ENCODE assay signal across 23 mouse cellular contexts in genomic region chr13:55022256-55022655, GRCm38 (mm10). TPM values are rescaled to one million over a fixed set of nuclear protein-coding genes. Genes with fewer than 3 reads are reported as not detected.
DNase-seq lines count a peak whose midpoint lies in the region; ATAC-seq and TF ChIP-seq lines count a peak whose summit lies in the region.
"Had no signal": no experiment of that assay in that cellular context is flagged by ENCODE, and none has a peak within 500 bp of the region (broad histone marks: within the 10 kb centered on the region; RNA-seq: fewer than 3 reads in every experiment).

No protein-coding gene starts in this region.

- no peak for DNase-seq in kidney, adult 2 months
- no peak for DNase-seq in kidney, adult 8-10 months
- DNase-seq in spleen, adult 2 months (ENCODE audit: low read depth in 1 of 2, low spot score in 2 of 2): no peak
- DNase-seq in spleen, adult 12 weeks (ENCODE audit: low spot score): no peak
- no peak for DNase-seq in cerebellum, postnatal 4 days (ENCODE audit: low spot score in 2 of 2)
- no peak for DNase-seq in urinary bladder, postnatal 36 days (ENCODE audit: low spot score in 2 of 2)
- DNase-seq: cerebellum, adult 9-11 months; embryo, embryonic 11 days; kidney, postnatal 4 days; layer of hippocampus, adult 9-11 months; lung, postnatal 14 days; thymus, adult 2 months had no signal

- no peaks in the 10 kb centered on the region for H3K27me3 ChIP-seq in kidney, adult 2 months (replicated peaks; ENCODE audit: control insufficient read depth, insufficient read depth, low read length)
- no peaks in the 10 kb centered on the region for H3K27me3 ChIP-seq in spleen, adult 2 months (ENCODE audit: control insufficient read depth, insufficient read depth, low read length)
- H3K27me3 ChIP-seq: heart, embryonic 12.5 days; hindbrain, embryonic 12.5 days; kidney, embryonic 15.5 days; neural tube, embryonic 13.5 days had no signal

- peak overlapping the region; percentile 17; the same call in 1 of the 2 replicates for H3K4me3 ChIP-seq in kidney, adult 2 months (ENCODE audit: insufficient read depth, low read depth, low read length)
- peak overlapping the region; percentile 9; the same call in 1 of the 2 replicates for H3K4me3 ChIP-seq in spleen, adult 2 months (ENCODE audit: extremely low read depth, insufficient read depth, insufficient read length)
- H3K4me3 ChIP-seq: heart, embryonic 12.5 days; hindbrain, embryonic 12.5 days; kidney, embryonic 15.5 days; limb, embryonic 10.5 days; midbrain, embryonic 12.5 days; neural tube, embryonic 13.5 days had no signal

- TF ChIP-seq POLR2A in kidney, adult 2 months (IDR thresholded peaks at IDR 0.05; ENCODE audit: low read depth, low read length): no peak
- no peak for TF ChIP-seq POLR2A in spleen, adult 2 months (IDR thresholded peaks at IDR 0.05; ENCODE audit: low read depth, low read length)

- no peaks in the 10 kb centered on the region for H3K4me1 ChIP-seq in kidney, adult 2 months (ENCODE audit: control insufficient read depth, insufficient read depth, low read length)
- H3K4me1 ChIP-seq in spleen, adult 2 months (ENCODE audit: control insufficient read depth, insufficient read depth, insufficient read length): peaks cover 25% of the 10 kb centered on the region
- H3K4me1 ChIP-seq: kidney, embryonic 15.5 days; limb, embryonic 10.5 days had no signal

- no peak for TF ChIP-seq CTCF in kidney, adult 2 months (conservative IDR thresholded peaks at IDR 0.05; ENCODE audit: insufficient read depth, insufficient read length, low read depth, low read length)
- no peak for TF ChIP-seq CTCF in spleen, adult 2 months (IDR thresholded peaks at IDR 0.05; ENCODE audit: extremely low read depth, insufficient read depth, insufficient read length, insufficient replicate concordance)

- H3K27ac ChIP-seq in kidney, adult 2 months (ENCODE audit: insufficient read depth, low read depth, low read length): no peak overlapping the region
- peak overlapping the region; percentile 38 for H3K27ac ChIP-seq in spleen, adult 2 months (ENCODE audit: insufficient read depth, low read length)
- H3K27ac ChIP-seq: hindbrain, embryonic 12.5 days; kidney, embryonic 15.5 days; limb, embryonic 10.5 days; liver, embryonic 14.5 days; midbrain, embryonic 12.5 days; neural tube, embryonic 13.5 days had no signal

- 49% methylated on average over 4 of the region's 4 CpGs for WGBS in kidney, adult 2 months
- WGBS in spleen, adult 2 months: 61% methylated on average over 4 of the region's 4 CpGs

- 0 out of 2 replicates have a peak, but pooled peaks have one; percentile 3 for ATAC-seq in common myeloid progenitor, adult 5-6 weeks (replicated peaks; ENCODE audit: low read depth, poor library complexity, severe bottlenecking)
- ATAC-seq: forebrain, embryonic 16.5 days had no signal

- no peaks in the 10 kb centered on the region; the same call in 1 of the 2 replicates for H3K36me3 ChIP-seq in kidney, adult 2 months (ENCODE audit: control insufficient read depth, insufficient read depth, low read length)
- H3K36me3 ChIP-seq in spleen, adult 2 months (ENCODE audit: control insufficient read depth, insufficient read depth, low read length): no peaks in the 10 kb centered on the region

RNA-seq across cellular contexts. Expression of gene Hk3, which starts 1.1 kb away (rescaled TPM):
- 0.75 and 1.0 TPM in 2 replicates for polyA plus RNA-seq in kidney, adult 2 months (2012; rRNA removed)
- 14.1 and 18.1 TPM in 2 replicates for polyA plus RNA-seq in spleen, adult 2 months (2012; rRNA removed)
- total RNA-seq in common myeloid progenitor, adult 5-6 weeks (2017): 42.4 and 54.0 TPM in 2 replicates
- total RNA-seq: MEL had no signal
- polyA plus RNA-seq: C2C12 had no signal
